Mouse (Mus musculus): ENCODE results near the gene Egfl7.

Egfl7 gene

GRCm38 (mm10) chr2:26638572-26638971 lies 58.8 kb downstream of the Egfl7 start:
- DNase-seq (ENCODE audit: low read depth, low spot score), result no peak

GRCm38 (mm10) chr2:26639083-26639482 lies 59.3 kb downstream of the Egfl7 start:
- no peak for DNase-seq (ENCODE audit: low read depth, low spot score)

DNA sequence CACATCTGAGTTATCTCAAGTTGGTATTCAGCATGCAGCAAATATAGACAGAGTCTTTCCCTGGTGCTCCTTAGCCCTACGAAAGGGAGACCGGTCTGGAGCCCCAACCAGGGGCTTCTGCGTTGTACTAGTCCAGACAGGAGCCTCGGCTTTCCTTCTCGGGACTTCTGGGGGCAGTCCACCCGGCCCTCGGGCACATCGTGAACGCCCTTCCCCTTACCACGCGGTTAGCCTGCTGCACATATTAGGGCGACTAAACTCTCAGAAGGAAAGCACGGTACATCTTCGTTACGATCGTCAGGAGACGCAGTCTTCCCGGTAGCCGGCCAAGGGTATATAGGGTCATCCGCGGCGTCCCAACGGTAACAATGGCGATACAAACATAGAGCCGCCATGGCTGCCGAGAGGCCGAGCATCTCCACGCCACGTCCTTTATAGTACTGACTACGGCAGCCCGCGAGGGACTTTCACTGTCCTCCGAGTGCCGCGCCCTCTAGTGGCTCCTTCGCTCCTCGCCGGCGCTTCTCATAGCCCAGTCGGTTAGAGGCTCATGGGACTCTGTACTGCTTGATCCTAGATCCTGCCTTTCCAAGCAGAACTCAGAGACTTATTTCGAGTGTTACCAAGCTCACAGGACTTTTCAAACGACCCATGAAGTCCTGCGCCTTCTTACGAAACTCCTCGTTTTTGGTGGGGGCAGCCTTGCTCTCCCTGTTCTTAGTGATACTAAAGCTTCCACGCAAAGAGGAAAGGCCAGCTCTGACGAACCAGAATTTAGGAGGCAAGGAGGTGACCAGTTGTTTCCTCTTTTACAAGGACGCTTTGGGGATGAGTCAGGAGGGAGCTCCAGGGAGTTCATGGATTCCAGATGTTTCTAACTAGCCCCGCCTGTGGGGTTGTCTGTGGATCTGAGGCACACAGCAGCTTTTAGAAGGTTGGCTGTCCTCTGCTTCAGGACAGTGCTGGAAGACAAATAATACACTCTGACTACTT lies 60.3 kb downstream of the Egfl7 start:
- peak; percentile 85 for DNase-seq (ENCODE audit: low read depth, low spot score)

GRCm38 (mm10) chr2:26641006-26641647 lies 61.3 kb downstream of the Egfl7 start:
- DNase-seq (ENCODE audit: low read depth, low spot score), result no peak
